Mouse (Mus musculus) layer of hippocampus, adult 9-11 months (tissue): ENCODE measurements around the gene Kifc3.
A peak's percentile ranks its signal among the peaks of the same experiment; 100 is the strongest.
"Not testable (repeated sequence)": the region's sequence is repeated elsewhere in the genome, so short reads cannot be mapped to it uniquely, and the experiment has no call there.

Experiments used
- DNase-seq: peaks from one replicate; pipeline ENCODE4 v3.0.0; 2022

Gene Kifc3

GRCm38 (mm10) chr8:95202649-95203275 lies at the start of gene Kifc3:
Gene Kifc3 (minus strand): TSS chr8:95202812.
- DNase-seq = no peak

GRCm38 (mm10) chr8:95252056-95252455 lies 49.4 kb upstream of the Kifc3 start:
- no peak for DNase-seq

GRCm38 (mm10) chr8:95249847-95250246 lies 47.2 kb upstream of the Kifc3 start:
- no peak for DNase-seq

GRCm38 (mm10) chr8:95247277-95247676 lies 44.7 kb upstream of the Kifc3 start:
- DNase-seq = no peak

GRCm38 (mm10) chr8:95245180-95245579 lies 42.6 kb upstream of the Kifc3 start:
- DNase-seq = no peak

GRCm38 (mm10) chr8:95243853-95244252 lies 41.2 kb upstream of the Kifc3 start:
- no peak for DNase-seq

GRCm38 (mm10) chr8:95242826-95243571 lies 40.4 kb upstream of the Kifc3 start:
- DNase-seq = peak; percentile 85

GRCm38 (mm10) chr8:95242099-95242825 lies 39.6 kb upstream of the Kifc3 start:
- DNase-seq = no peak

GRCm38 (mm10) chr8:95235683-95236082 lies 33.1 kb upstream of the Kifc3 start:
- peak; percentile 49 for DNase-seq

GRCm38 (mm10) chr8:95230086-95230485 lies 27.5 kb upstream of the Kifc3 start:
- not testable (repeated sequence) for DNase-seq

GRCm38 (mm10) chr8:95227151-95227468 lies 24.5 kb upstream of the Kifc3 start:
- DNase-seq = no peak

- DNase-seq = no peak
These were observed 23.9 kb upstream of the Kifc3 start for GRCm38 (mm10) chr8:95226251-95227150.

- DNase-seq = no peak
These were observed 21.4 kb upstream of the Kifc3 start for GRCm38 (mm10) chr8:95223969-95224368.

- DNase-seq = no peak
These were observed 18.4 kb upstream of the Kifc3 start for GRCm38 (mm10) chr8:95221045-95221444.

- DNase-seq = no peak
These were observed 18.0 kb upstream of the Kifc3 start for GRCm38 (mm10) chr8:95220571-95220998.

GRCm38 (mm10) chr8:95219623-95220022 lies 17.0 kb upstream of the Kifc3 start:
- no peak for DNase-seq

- no peak for DNase-seq
These were observed 13.2 kb upstream of the Kifc3 start for GRCm38 (mm10) chr8:95215709-95216360.

- DNase-seq = peak; percentile 73
These were observed 7.3 kb upstream of the Kifc3 start for GRCm38 (mm10) chr8:95209924-95210323.

GRCm38 (mm10) chr8:95205946-95206345 lies 3.3 kb upstream of the Kifc3 start:
- DNase-seq = no peak

GRCm38 (mm10) chr8:95204039-95204380 lies 1.4 kb upstream of the Kifc3 start:
- peak; percentile 38 for DNase-seq

- no peak for DNase-seq
These were observed 870 bp upstream of the Kifc3 start for GRCm38 (mm10) chr8:95203326-95204038.
